Mouse (Mus musculus): Measurements from ENCODE around the gene Hist1h3e. TPM values are rescaled to one million over a fixed set of nuclear protein-coding genes. Genes with fewer than 3 reads are reported as not detected.
"Not testable (repeated sequence)": the region's sequence is repeated elsewhere in the genome, so short reads cannot be mapped to it uniquely, and the experiment has no call there.

Hist1h3e gene
- total RNA-seq (2021): 10 to 100 TPM; 39.8 to 44.6 TPM
- long read RNA-seq, partial matches to known transcripts: 0 of 1 reads
- long read RNA-seq, other reads (novel, unspliced or antisense): 0 of 1 reads

- DNase-seq (ENCODE audit: low spot score in 2 of 2): peak; percentile 92 to 97
Measured at GRCm38 (mm10) chr13:23561883-23562659, at the start of gene Hist1h3e. Gene Hist1h3e (minus strand): TSS chr13:23562369.

- DNase-seq (ENCODE audit: low spot score in 2 of 2): no peak
Measured at GRCm38 (mm10) chr13:23611638-23612037, 49.5 kb upstream of the Hist1h3e start.

GRCm38 (mm10) chr13:23610393-23610792 lies 48.2 kb upstream of the Hist1h3e start:
- DNase-seq (ENCODE audit: low spot score in 2 of 2): no peak

GRCm38 (mm10) chr13:23609844-23610243 lies 47.7 kb upstream of the Hist1h3e start:
- DNase-seq (ENCODE audit: low spot score in 2 of 2): no peak

GRCm38 (mm10) chr13:23609209-23609608 lies 47.0 kb upstream of the Hist1h3e start:
- no peak for DNase-seq (ENCODE audit: low spot score in 2 of 2)

- DNase-seq (ENCODE audit: low spot score in 2 of 2): no peak
Measured at GRCm38 (mm10) chr13:23605052-23605451, 42.9 kb upstream of the Hist1h3e start.

- DNase-seq (ENCODE audit: low spot score in 2 of 2): no peak
Measured at GRCm38 (mm10) chr13:23604452-23604851, 42.3 kb upstream of the Hist1h3e start.

GRCm38 (mm10) chr13:23603182-23603699 lies 41.1 kb upstream of the Hist1h3e start:
- no peak for DNase-seq (ENCODE audit: low spot score in 2 of 2)

- DNase-seq (ENCODE audit: low spot score in 2 of 2): peak; percentile 57 to 78
Measured at GRCm38 (mm10) chr13:23597957-23598356, 35.8 kb upstream of the Hist1h3e start.

GRCm38 (mm10) chr13:23595622-23596372 lies 33.6 kb upstream of the Hist1h3e start:
- no peak for DNase-seq (ENCODE audit: low spot score in 2 of 2)

GRCm38 (mm10) chr13:23595185-23595584 lies 33.0 kb upstream of the Hist1h3e start:
- no peak for DNase-seq (ENCODE audit: low spot score in 2 of 2)

- no peak for DNase-seq (ENCODE audit: low spot score in 2 of 2)
Measured at GRCm38 (mm10) chr13:23593051-23593770, 31.0 kb upstream of the Hist1h3e start.

GRCm38 (mm10) chr13:23592614-23593013 lies 30.4 kb upstream of the Hist1h3e start:
- no peak for DNase-seq (ENCODE audit: low spot score in 2 of 2)

- not testable (repeated sequence) for DNase-seq (ENCODE audit: low spot score in 2 of 2)
Measured at GRCm38 (mm10) chr13:23591886-23592285, 29.7 kb upstream of the Hist1h3e start.

- DNase-seq (ENCODE audit: low spot score in 2 of 2): no peak
Measured at GRCm38 (mm10) chr13:23591206-23591605, 29.0 kb upstream of the Hist1h3e start.

GRCm38 (mm10) chr13:23586940-23587225 lies 24.7 kb upstream of the Hist1h3e start:
- no peak for DNase-seq (ENCODE audit: low spot score in 2 of 2)

GRCm38 (mm10) chr13:23586099-23586939 lies 24.1 kb upstream of the Hist1h3e start:
- no peak for DNase-seq (ENCODE audit: low spot score in 2 of 2)

GRCm38 (mm10) chr13:23585442-23586098 lies 23.4 kb upstream of the Hist1h3e start:
- peak; percentile 71 to 85 for DNase-seq (ENCODE audit: low spot score in 2 of 2)

GRCm38 (mm10) chr13:23585029-23585441 lies 22.9 kb upstream of the Hist1h3e start:
- peak; percentile 61 to 75 for DNase-seq (ENCODE audit: low spot score in 2 of 2)

GRCm38 (mm10) chr13:23584331-23584730 lies 22.2 kb upstream of the Hist1h3e start:
- DNase-seq (ENCODE audit: low spot score in 2 of 2): no peak
